Mouse (Mus musculus) inflammation-experienced regulatory T-cells (primary cell): ENCODE measurements around the gene Spag6l. TPM values are rescaled to one million over a fixed set of nuclear protein-coding genes. Genes with fewer than 3 reads are reported as not detected.

Experiments used
- polyA plus RNA-seq, 2 experiments: library from polyadenylated mRNA; unstranded; fragments of 100-300 nt; shearing (Covaris generic); gene quantifications; one replicate each; pipeline ENCODE4 v1.2.1; 2017

Spag6l gene
- polyA plus RNA-seq: 1 to 10 TPM in 1 of 2 experiments, not detected in 1; 2.0 TPM

GRCm38 (mm10) chr16:16828757-16829615 lies at the start of gene Spag6l:
Gene Spag6l, minus strand, starts transcription at chr16:16829456.

GRCm38 (mm10) chr16:16870617-16871331 lies 41.5 kb upstream of the Spag6l start, which contains the start of the genes Top3b and Vpreb1:
Gene Top3b, plus strand, starts transcription at chr16:16870736.
Gene Vpreb1, minus strand, starts transcription at chr16:16870843.

GRCm38 (mm10) chr16:16863978-16864377 lies 34.7 kb upstream of the Spag6l start, which contains the start of gene Igll1:
Gene Igll1, minus strand, starts transcription at chr16:16863985.

Other genes with a start within 250 kb of the Spag6l start
- 1 to 10 TPM in 1 of 2 experiments, under 1 TPM in 1; 0.39 to 2.3 TPM for gene Fgd4, start 228.9 kb downstream of the Spag6l start, polyA plus RNA-seq
- not detected for gene Olfr19, start 153.1 kb downstream of the Spag6l start, polyA plus RNA-seq
- gene Igll1, start 34.5 kb upstream of the Spag6l start, polyA plus RNA-seq: under 1 TPM; 0.64 to 0.81 TPM
- gene Top3b, start 41.3 kb upstream of the Spag6l start, polyA plus RNA-seq: 100 to 1,000 TPM in 1 of 2 experiments, 10 to 100 TPM in 1; 99.8 to 110 TPM
- 1 to 10 TPM; 1.2 to 1.8 TPM for gene Vpreb1, start 41.4 kb upstream of the Spag6l start, polyA plus RNA-seq
- 10 to 100 TPM; 14.3 to 32.9 TPM for gene Ppm1f, start 67.0 kb upstream of the Spag6l start, polyA plus RNA-seq
- 100 to 1,000 TPM; 173 to 203 TPM for gene Mapk1, start 153.9 kb upstream of the Spag6l start, polyA plus RNA-seq
- 10 to 100 TPM in 1 of 2 experiments, 1 to 10 TPM in 1; 3.4 to 10.1 TPM for gene Ypel1, start 240.2 kb upstream of the Spag6l start, polyA plus RNA-seq